Mouse (Mus musculus) hindbrain, embryonic 15.5 days (tissue): ENCODE data around the gene Ak2. TPM values are rescaled to one million over a fixed set of nuclear protein-coding genes. Genes with fewer than 3 reads are reported as not detected.

Source experiments
- ATAC-seq: fragments of 200-750 bp; cut with Nextera tagmentation; 2 replicates; pipeline ENCODE4 v1.8.0; 2017; ENCODE audit warnings: low read depth, moderate number of reproducible peaks, moderate TSS enrichment; ENCODE audit not compliant: low FRiP score
- H3K27ac ChIP-seq: fragments of 300-500 bp; sonication (generic); replicated peaks from 2 replicates; pipeline ENCODE4 v1.5.1; 2015; ENCODE audit warnings: mild to moderate bottlenecking, inconsistent platforms
- H3K27me3 ChIP-seq: fragments of 300-500 bp; sonication (generic); 2 replicates; pipeline ENCODE4 v1.6.1; 2015; ENCODE audit warnings: control low read depth, inconsistent platforms
- H3K36me3 ChIP-seq: fragments of 300-500 bp; sonication (generic); 2 replicates; pipeline ENCODE4 v1.6.1; 2015; ENCODE audit warnings: control low read depth, inconsistent platforms
- H3K4me1 ChIP-seq: fragments of 300-500 bp; sonication (generic); replicated peaks from 2 replicates; pipeline ENCODE4 v1.6.1; 2015; ENCODE audit warnings: control low read depth, inconsistent platforms
- H3K4me2 ChIP-seq: fragments of 300-500 bp; sonication (generic); 2 replicates; pipeline ENCODE4 v1.6.1; 2015; ENCODE audit warnings: moderate library complexity, mild to moderate bottlenecking, inconsistent platforms
- H3K4me3 ChIP-seq: fragments of 300-500 bp; sonication (generic); 2 replicates; pipeline ENCODE4 v1.5.1; 2015; ENCODE audit warnings: mild to moderate bottlenecking, inconsistent platforms
- H3K9ac ChIP-seq: fragments of 300-500 bp; sonication (generic); 2 replicates; pipeline ENCODE4 v1.6.1; 2015; ENCODE audit warnings: inconsistent platforms
- H3K9me3 ChIP-seq: fragments of 300-500 bp; sonication (generic); 2 replicates; pipeline ENCODE4 v1.6.1; 2016; ENCODE audit warnings: control low read depth, inconsistent platforms
- WGBS: fragments of 180-500 bp; shearing (Covaris S2); methylation state at CpG from one replicate; pipeline ENCODE4 v1.1.7; 2015; 5-methylcytosine and 5-hydroxymethylcytosine counted together
- polyA plus RNA-seq: library from polyadenylated mRNA; unstranded; fragments of >200 nt; fragmentation: Nextera tagmentation; extraction: Ambion mirVana; gene quantifications from 2 replicates; pipeline ENCODE4 v1.2.1, GENCODE M21; 2015

The Ak2 gene
- polyA plus RNA-seq, 1 experiment from 2014 or later, result 84.8 TPM

- H3K9ac ChIP-seq, result no peak overlapping the region
- H3K4me1 ChIP-seq, result no peaks in the 10 kb centered on the region
- no peak for ATAC-seq
- WGBS, result 45% methylated on average over 1 of the region's 1 CpGs
- no peaks in the 10 kb centered on the region for H3K9me3 ChIP-seq
- H3K27ac ChIP-seq, result no peak overlapping the region
- H3K36me3 ChIP-seq, result no peaks in the 10 kb centered on the region
- H3K4me2 ChIP-seq, result no peak overlapping the region
- no peak overlapping the region for H3K4me3 ChIP-seq
- H3K27me3 ChIP-seq, result no peaks in the 10 kb centered on the region
Observed at GRCm38 (mm10) chr4:128978634-128979033, 13.1 kb upstream of the Ak2 start.

GRCm38 (mm10) chr4:128980890-128981832, 10.6 kb upstream of the Ak2 start:
- no peak overlapping the region for H3K4me2 ChIP-seq
- H3K9ac ChIP-seq, result no peak overlapping the region
- H3K27ac ChIP-seq, result no peak overlapping the region
- H3K4me3 ChIP-seq, result no peak overlapping the region
- no peaks in the 10 kb centered on the region for H3K27me3 ChIP-seq
- 79% methylated on average over 12 of the region's 12 CpGs for WGBS
- H3K9me3 ChIP-seq, result no peaks in the 10 kb centered on the region
- ATAC-seq, result no peak
- H3K4me1 ChIP-seq, result no peaks in the 10 kb centered on the region
- H3K36me3 ChIP-seq, result no peaks in the 10 kb centered on the region

- Histone ChIP-seq H3K9ac (no peak overlapping the region), H3K27me3 (no peaks in the 10 kb centered on the region), H3K4me1 (no peaks in the 10 kb centered on the region), H3K27ac (no peak overlapping the region), H3K4me2 (no peak overlapping the region), H3K36me3 (no peaks in the 10 kb centered on the region), H3K9me3 (no peaks in the 10 kb centered on the region), H3K4me3 (no peak overlapping the region)
- 74% methylated on average over 11 of the region's 11 CpGs for WGBS
- ATAC-seq, result no peak
Observed at GRCm38 (mm10) chr4:128981833-128982180, 10.0 kb upstream of the Ak2 start.

GRCm38 (mm10) chr4:128983151-128983550, 8.6 kb upstream of the Ak2 start:
- WGBS, result 81% methylated on average over 2 of the region's 2 CpGs
- no peak overlapping the region for H3K9ac ChIP-seq
- H3K4me2 ChIP-seq, result no peak overlapping the region
- no peak for ATAC-seq
- no peaks in the 10 kb centered on the region for H3K9me3 ChIP-seq
- no peaks in the 10 kb centered on the region for H3K36me3 ChIP-seq
- no peak overlapping the region for H3K4me3 ChIP-seq
- no peak overlapping the region for H3K27ac ChIP-seq
- H3K27me3 ChIP-seq, result no peaks in the 10 kb centered on the region
- no peaks in the 10 kb centered on the region for H3K4me1 ChIP-seq

- Histone ChIP-seq H3K9ac (no peak overlapping the region), H3K27ac (no peak overlapping the region), H3K4me3 (no peak overlapping the region), H3K36me3 (no peaks in the 10 kb centered on the region), H3K27me3 (no peaks in the 10 kb centered on the region), H3K9me3 (no peaks in the 10 kb centered on the region), H3K4me2 (no peak overlapping the region), H3K4me1 (no peaks in the 10 kb centered on the region)
- ATAC-seq, result no peak
- WGBS, result 64% methylated on average over 2 of the region's 2 CpGs
Observed at GRCm38 (mm10) chr4:128983656-128984055, 8.1 kb upstream of the Ak2 start.

- Histone ChIP-seq H3K27me3 (no peaks in the 10 kb centered on the region), H3K27ac (no peak overlapping the region), H3K4me3 (no peak overlapping the region), H3K36me3 (no peaks in the 10 kb centered on the region), H3K9ac (no peak overlapping the region), H3K9me3 (no peaks in the 10 kb centered on the region), H3K4me2 (no peak overlapping the region), H3K4me1 (no peaks in the 10 kb centered on the region)
- ATAC-seq, result no peak
- WGBS, result 79% methylated on average over 3 of the region's 3 CpGs
Observed at GRCm38 (mm10) chr4:128984600-128984999, 7.2 kb upstream of the Ak2 start.

GRCm38 (mm10) chr4:128988911-128989310, 2.8 kb upstream of the Ak2 start:
- Histone ChIP-seq H3K36me3 (no peaks in the 10 kb centered on the region), H3K9me3 (no peaks in the 10 kb centered on the region), H3K4me3 (no peak overlapping the region), H3K4me1 (peaks cover 3% of the 10 kb centered on the region), H3K4me2 (no peak overlapping the region), H3K27ac (no peak overlapping the region), H3K27me3 (no peaks in the 10 kb centered on the region), H3K9ac (no peak overlapping the region)
- ATAC-seq, result no peak
- WGBS, result 45% methylated on average over 3 of the region's 3 CpGs

GRCm38 (mm10) chr4:128989678-128990077, 2.1 kb upstream of the Ak2 start:
- Histone ChIP-seq H3K27ac (no peak overlapping the region), H3K4me3 (no peak overlapping the region), H3K4me2 (no peak overlapping the region), H3K36me3 (no peaks in the 10 kb centered on the region), H3K9me3 (no peaks in the 10 kb centered on the region), H3K27me3 (no peaks in the 10 kb centered on the region), H3K4me1 (peaks cover 11% of the 10 kb centered on the region), H3K9ac (no peak overlapping the region)
- WGBS, result 47% methylated on average over 11 of the region's 11 CpGs
- ATAC-seq, result no peak

GRCm38 (mm10) chr4:128992176-128992575, 418 bp downstream of the Ak2 start:
- Histone ChIP-seq H3K27ac (no peak overlapping the region), H3K9ac (no peak overlapping the region), H3K4me3 (no peak overlapping the region), H3K4me1 (peaks cover 14% of the 10 kb centered on the region), H3K27me3 (no peaks in the 10 kb centered on the region), H3K4me2 (no peak overlapping the region), H3K36me3 (no peaks in the 10 kb centered on the region), H3K9me3 (no peaks in the 10 kb centered on the region)
- no peak for ATAC-seq
- WGBS, result 84% methylated on average over 3 of the region's 3 CpGs

GRCm38 (mm10) chr4:128993025-128993662, 1.4 kb downstream of the Ak2 start:
- Histone ChIP-seq H3K27ac (peak overlapping the region; percentile 81), H3K9me3 (no peaks in the 10 kb centered on the region), H3K4me2 (peak overlapping the region; percentile 73), H3K27me3 (no peaks in the 10 kb centered on the region), H3K4me3 (peak overlapping the region; percentile 87), H3K4me1 (peaks cover 14% of the 10 kb centered on the region), H3K9ac (peak overlapping the region; percentile 74), H3K36me3 (no peaks in the 10 kb centered on the region)
- under 1% methylated on average over 49 of the region's 49 CpGs for WGBS
- ATAC-seq, result peak; percentile 100

GRCm38 (mm10) chr4:128993675-128994074, 1.9 kb downstream of the Ak2 start:
- no peaks in the 10 kb centered on the region for H3K27me3 ChIP-seq
- 3% methylated on average over 12 of the region's 12 CpGs for WGBS
- no peaks in the 10 kb centered on the region for H3K9me3 ChIP-seq
- H3K4me1 ChIP-seq, result peaks cover 14% of the 10 kb centered on the region
- peak overlapping the region; percentile 74 for H3K9ac ChIP-seq
- peak overlapping the region; percentile 87 for H3K4me3 ChIP-seq
- H3K36me3 ChIP-seq, result no peaks in the 10 kb centered on the region
- H3K4me2 ChIP-seq, result peak overlapping the region; percentile 73
- ATAC-seq, result no peak
- peak overlapping the region; percentile 81 for H3K27ac ChIP-seq

GRCm38 (mm10) chr4:128995238-128995637, 3.5 kb downstream of the Ak2 start:
- H3K4me3 ChIP-seq, result no peak overlapping the region
- peaks cover 14% of the 10 kb centered on the region for H3K4me1 ChIP-seq
- 86% methylated on average over 7 of the region's 7 CpGs for WGBS
- no peak overlapping the region for H3K4me2 ChIP-seq
- ATAC-seq, result no peak
- no peak overlapping the region for H3K9ac ChIP-seq
- H3K9me3 ChIP-seq, result no peaks in the 10 kb centered on the region
- H3K27me3 ChIP-seq, result no peaks in the 10 kb centered on the region
- peaks cover 11% of the 10 kb centered on the region for H3K36me3 ChIP-seq
- no peak overlapping the region for H3K27ac ChIP-seq
